Mouse (Mus musculus) liver, embryonic 11.5 days (tissue): ENCODE measurements at regions not wholly inside any gene's neighbourhood (a gene's known extent, or its start where the extent isn't known, plus 50 kb on each side); places are given as distances from the start of the nearest gene placed in this dataset.

Experiments
- ATAC-seq: fragments of 200-750 bp; cut with Nextera tagmentation; replicated peaks from 2 replicates; pipeline ENCODE4 v1.8.0; 2017; ENCODE audit warnings: moderate number of reproducible peaks, mild to moderate bottlenecking, moderate TSS enrichment, moderate library complexity; ENCODE audit not compliant: low FRiP score
- DNase-seq: peaks from one replicate; pipeline ENCODE4 v3.0.0-alpha.2; 2017; ENCODE audit warnings: low spot score
- H3K27ac ChIP-seq: fragments of 300-500 bp; sonication (generic); 2 replicates; pipeline ENCODE4 v1.5.1; 2014; ENCODE audit warnings: mild to moderate bottlenecking, low read depth, low read length, control low read depth
- H3K27me3 ChIP-seq: fragments of 300-500 bp; sonication (generic); replicated peaks from 2 replicates; pipeline ENCODE4 v1.6.1; 2014; ENCODE audit warnings: low read length, mixed read lengths; ENCODE audit not compliant: control insufficient read depth, insufficient read depth
- H3K36me3 ChIP-seq: fragments of 300-500 bp; sonication (generic); 2 replicates; pipeline ENCODE4 v1.6.1; 2014; ENCODE audit warnings: mild to moderate bottlenecking, low read length, moderate library complexity, mixed read lengths; ENCODE audit not compliant: control insufficient read depth, insufficient read depth
- H3K4me1 ChIP-seq: fragments of 300-500 bp; sonication (generic); replicated peaks from 2 replicates; pipeline ENCODE4 v1.6.1; 2014; ENCODE audit warnings: low read length, mixed read lengths; ENCODE audit not compliant: control insufficient read depth, insufficient read depth
- H3K4me2 ChIP-seq: fragments of 300-500 bp; sonication (generic); 2 replicates; pipeline ENCODE4 v1.6.1; 2014; ENCODE audit warnings: mild to moderate bottlenecking, control low read depth, moderate library complexity
- H3K4me3 ChIP-seq: fragments of 300-500 bp; sonication (generic); 2 replicates; pipeline ENCODE4 v1.5.1; 2014; ENCODE audit warnings: low read depth, low read length, control low read depth
- H3K9ac ChIP-seq: fragments of 300-500 bp; sonication (generic); 2 replicates; pipeline ENCODE4 v1.6.1; 2014; ENCODE audit warnings: low read depth, low read length, control low read depth
- H3K9me3 ChIP-seq: fragments of 300-500 bp; sonication (generic); 2 replicates; pipeline ENCODE4 v1.6.1; 2016; ENCODE audit warnings: low read length, inconsistent platforms, mixed read lengths; ENCODE audit not compliant: control insufficient read depth
- WGBS: fragments of 180-500 bp; shearing (Covaris S2); extraction: QIAGEN DNeasy Blood & Tissue Kit; methylation state at CpG from one replicate; pipeline ENCODE4 v1.1.7; 2014; 5-methylcytosine and 5-hydroxymethylcytosine counted together

- H3K36me3 ChIP-seq, result no peaks in the 10 kb centered on the region
- DNase-seq (no peak), ATAC-seq (no peak)
- H3K27ac ChIP-seq, result no peak overlapping the region
- no peaks in the 10 kb centered on the region for H3K4me1 ChIP-seq
- WGBS, result 84% methylated on average over 10 of the region's 10 CpGs
- no peak overlapping the region for H3K9ac ChIP-seq
- no peak overlapping the region for H3K4me2 ChIP-seq
- H3K4me3 ChIP-seq, result no peak overlapping the region
- H3K27me3 ChIP-seq, result no peaks in the 10 kb centered on the region
- H3K9me3 ChIP-seq, result no peaks in the 10 kb centered on the region
Observed at GRCm38 (mm10) chr1:57107308-57107707, 128.9 kb upstream of the Satb2 start.

GRCm38 (mm10) chr1:57120678-57121077, 142.2 kb upstream of the Satb2 start:
- H3K9ac ChIP-seq, result no peak overlapping the region
- WGBS, result 84% methylated on average over 2 of the region's 2 CpGs
- H3K4me1 ChIP-seq, result no peaks in the 10 kb centered on the region
- no peak overlapping the region for H3K27ac ChIP-seq
- no peak for ATAC-seq
- H3K4me3 ChIP-seq, result no peak overlapping the region
- no peak for DNase-seq
- no peaks in the 10 kb centered on the region for H3K27me3 ChIP-seq
- H3K36me3 ChIP-seq, result no peaks in the 10 kb centered on the region
- no peaks in the 10 kb centered on the region for H3K9me3 ChIP-seq
- H3K4me2 ChIP-seq, result no peak overlapping the region

GRCm38 (mm10) chr1:57144181-57144580, 165.7 kb upstream of the Satb2 start:
- WGBS, result 67% methylated on average over 3 of the region's 3 CpGs
- Histone ChIP-seq H3K4me1 (no peaks in the 10 kb centered on the region), H3K36me3 (no peaks in the 10 kb centered on the region), H3K9ac (no peak overlapping the region), H3K9me3 (no peaks in the 10 kb centered on the region), H3K27ac (no peak overlapping the region), H3K4me3 (no peak overlapping the region), H3K4me2 (no peak overlapping the region), H3K27me3 (no peaks in the 10 kb centered on the region)
- DNase-seq (no peak), ATAC-seq (no peak)

GRCm38 (mm10) chr1:57155869-57156268, 177.4 kb upstream of the Satb2 start:
- Histone ChIP-seq H3K9ac (no peak overlapping the region), H3K9me3 (no peaks in the 10 kb centered on the region), H3K27me3 (no peaks in the 10 kb centered on the region), H3K36me3 (no peaks in the 10 kb centered on the region), H3K4me3 (no peak overlapping the region), H3K27ac (no peak overlapping the region), H3K4me2 (no peak overlapping the region), H3K4me1 (no peaks in the 10 kb centered on the region)
- ATAC-seq (no peak), DNase-seq (no peak)
- WGBS, result 74% methylated on average over 7 of the region's 7 CpGs

- no peak for ATAC-seq
- Histone ChIP-seq H3K9ac (no peak overlapping the region), H3K36me3 (no peaks in the 10 kb centered on the region), H3K27me3 (no peaks in the 10 kb centered on the region), H3K4me1 (no peaks in the 10 kb centered on the region), H3K27ac (no peak overlapping the region), H3K4me3 (no peak overlapping the region), H3K4me2 (no peak overlapping the region), H3K9me3 (no peaks in the 10 kb centered on the region)
- WGBS, result 86% methylated on average over 1 of the region's 1 CpGs
- DNase-seq, result no peak
Observed at GRCm38 (mm10) chr1:57164443-57164842, 186.0 kb upstream of the Satb2 start.

- no peak for DNase-seq
- H3K4me2 ChIP-seq, result no peak overlapping the region
- no peak overlapping the region for H3K4me3 ChIP-seq
- H3K9ac ChIP-seq, result no peak overlapping the region
- no peaks in the 10 kb centered on the region for H3K27me3 ChIP-seq
- H3K36me3 ChIP-seq, result no peaks in the 10 kb centered on the region
- H3K9me3 ChIP-seq, result no peaks in the 10 kb centered on the region
- no peak overlapping the region for H3K27ac ChIP-seq
- WGBS, result 75% methylated on average over 10 of the region's 10 CpGs
- no peaks in the 10 kb centered on the region for H3K4me1 ChIP-seq
- ATAC-seq, result no peak
Observed at GRCm38 (mm10) chr1:57174289-57174890, 195.9 kb upstream of the Satb2 start.

GRCm38 (mm10) chr1:57188796-57189319, 188.6 kb upstream of the 1700066M21Rik start:
- ATAC-seq, result no peak
- no peaks in the 10 kb centered on the region for H3K9me3 ChIP-seq

GRCm38 (mm10) chr1:57201274-57201673, 176.1 kb upstream of the 1700066M21Rik start:
- DNase-seq, result no peak

More at GRCm38 (mm10) chr1:57188796-57189319, 188.6 kb upstream of the 1700066M21Rik start:
- no peak for DNase-seq
- H3K4me3 ChIP-seq, result no peak overlapping the region
- H3K4me1 ChIP-seq, result no peaks in the 10 kb centered on the region
- WGBS, result 86% methylated on average over 5 of the region's 5 CpGs
- no peaks in the 10 kb centered on the region for H3K27me3 ChIP-seq
- H3K4me2 ChIP-seq, result no peak overlapping the region
- no peak overlapping the region for H3K27ac ChIP-seq
- H3K36me3 ChIP-seq, result no peaks in the 10 kb centered on the region
- no peak overlapping the region for H3K9ac ChIP-seq

GRCm38 (mm10) chr1:57204331-57204730, 173.1 kb upstream of the 1700066M21Rik start:
- Histone ChIP-seq H3K9me3 (no peaks in the 10 kb centered on the region), H3K4me2 (no peak overlapping the region), H3K4me1 (no peaks in the 10 kb centered on the region), H3K27ac (no peak overlapping the region), H3K27me3 (no peaks in the 10 kb centered on the region), H3K4me3 (no peak overlapping the region), H3K9ac (no peak overlapping the region), H3K36me3 (no peaks in the 10 kb centered on the region)
- ATAC-seq (no peak), DNase-seq (no peak)
- 52% methylated on average over 3 of the region's 3 CpGs for whole genome bisulfite sequencing

More at GRCm38 (mm10) chr1:57201274-57201673, 176.1 kb upstream of the 1700066M21Rik start:
- no peaks in the 10 kb centered on the region for H3K9me3 ChIP-seq
- no peak overlapping the region for H3K9ac ChIP-seq
- no peak overlapping the region for H3K4me3 ChIP-seq
- no peaks in the 10 kb centered on the region for H3K27me3 ChIP-seq
- WGBS, result 77% methylated on average over 6 of the region's 6 CpGs
- H3K36me3 ChIP-seq, result no peaks in the 10 kb centered on the region
- H3K4me1 ChIP-seq, result no peaks in the 10 kb centered on the region
- ATAC-seq, result no peak
- no peak overlapping the region for H3K27ac ChIP-seq
- H3K4me2 ChIP-seq, result no peak overlapping the region
